Mouse (Mus musculus): ENCODE data around the gene Lst1. TPM values are rescaled to one million over a fixed set of nuclear protein-coding genes. Genes with fewer than 3 reads are reported as not detected.

Lst1 gene
- polyA plus RNA-seq, 1 experiment: 3.5 TPM

DNA sequence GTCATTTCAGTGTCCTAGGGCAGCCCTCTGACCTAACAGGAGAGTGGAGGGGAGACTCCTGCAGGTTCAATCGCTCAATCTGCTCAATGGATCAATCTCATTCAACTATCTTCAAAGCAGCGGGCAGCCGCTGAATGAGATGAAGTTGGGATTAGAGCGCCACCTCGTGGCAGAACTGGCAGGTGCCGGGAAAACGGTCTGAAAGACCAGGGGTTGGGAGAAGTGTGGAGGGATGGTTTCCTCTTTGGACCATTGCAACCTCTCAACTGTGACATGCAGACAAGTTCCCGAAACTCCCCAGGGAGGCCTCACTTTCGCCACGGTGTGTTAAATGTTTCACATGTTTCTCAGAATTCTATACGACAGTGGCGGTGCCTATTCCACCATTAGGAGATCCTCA, 43.8 kb upstream of the Lst1 start:
- Histone ChIP-seq H3K4me1 (ENCODE audit: control insufficient read depth, insufficient read depth, low read length) (peaks cover 4% of the 10 kb centered on the region; the same call in 1 of the 2 replicates), H3K4me3 (ENCODE audit: insufficient read depth, low read length) (no peak overlapping the region), H3K27ac (ENCODE audit: insufficient read depth, low read length) (no peak overlapping the region)
- no peak for TF ChIP-seq POLR2A (IDR thresholded peaks at IDR 0.05; ENCODE audit: low read depth, low read length)
- peak; percentile 71 for TF ChIP-seq CTCF (IDR thresholded peaks at IDR 0.05; ENCODE audit: borderline replicate concordance, insufficient read depth, low read length)

- TF ChIP-seq POLR2A (IDR thresholded peaks at IDR 0.05; ENCODE audit: low read depth, low read length) (no peak), CTCF (IDR thresholded peaks at IDR 0.05; ENCODE audit: borderline replicate concordance, insufficient read depth, low read length) (no peak)
- H3K27ac ChIP-seq (ENCODE audit: insufficient read depth, low read length): no peak overlapping the region
- peaks cover 4% of the 10 kb centered on the region for H3K4me1 ChIP-seq (ENCODE audit: control insufficient read depth, insufficient read depth, low read length)
- no peak overlapping the region for H3K4me3 ChIP-seq (ENCODE audit: insufficient read depth, low read length)
Measured at GRCm38 (mm10) chr17:35231022-35231421, 42.8 kb upstream of the Lst1 start.

- Histone ChIP-seq H3K4me3 (ENCODE audit: insufficient read depth, low read length) (no peak overlapping the region), H3K4me1 (ENCODE audit: control insufficient read depth, insufficient read depth, low read length) (peaks cover 7% of the 10 kb centered on the region), H3K27ac (ENCODE audit: insufficient read depth, low read length) (no peak overlapping the region)
- no peak for TF ChIP-seq CTCF (IDR thresholded peaks at IDR 0.05; ENCODE audit: borderline replicate concordance, insufficient read depth, low read length)
Measured at GRCm38 (mm10) chr17:35226561-35227046, 38.4 kb upstream of the Lst1 start.

DNA sequence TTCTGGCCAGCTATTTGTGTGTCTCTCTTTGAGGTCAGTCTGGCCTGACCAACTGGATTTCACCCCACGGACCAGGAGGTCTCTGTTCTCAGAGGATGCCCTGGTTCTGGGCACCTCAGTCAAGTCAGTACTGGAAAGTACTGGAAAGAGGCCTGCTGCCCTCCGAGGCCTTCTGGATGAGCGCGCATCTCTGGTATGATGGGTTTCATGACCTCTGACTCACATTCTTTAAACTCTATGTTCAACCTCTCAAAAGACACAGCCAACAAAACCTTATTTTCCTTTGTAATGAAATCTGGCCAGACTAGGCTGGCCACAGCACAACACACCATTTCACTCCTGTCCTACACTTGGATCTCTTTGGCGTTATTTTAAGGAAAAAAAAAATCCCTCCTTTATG, 37.2 kb upstream of the Lst1 start:
- Histone ChIP-seq H3K27ac (ENCODE audit: insufficient read depth, low read length) (no peak overlapping the region), H3K4me3 (ENCODE audit: insufficient read depth, low read length) (no peak overlapping the region), H3K4me1 (ENCODE audit: control insufficient read depth, insufficient read depth, low read length) (peaks cover 7% of the 10 kb centered on the region)
- TF ChIP-seq CTCF (IDR thresholded peaks at IDR 0.05; ENCODE audit: borderline replicate concordance, insufficient read depth, low read length): no peak
- no peak for TF ChIP-seq POLR2A (IDR thresholded peaks at IDR 0.05; ENCODE audit: low read depth, low read length)

DNA sequence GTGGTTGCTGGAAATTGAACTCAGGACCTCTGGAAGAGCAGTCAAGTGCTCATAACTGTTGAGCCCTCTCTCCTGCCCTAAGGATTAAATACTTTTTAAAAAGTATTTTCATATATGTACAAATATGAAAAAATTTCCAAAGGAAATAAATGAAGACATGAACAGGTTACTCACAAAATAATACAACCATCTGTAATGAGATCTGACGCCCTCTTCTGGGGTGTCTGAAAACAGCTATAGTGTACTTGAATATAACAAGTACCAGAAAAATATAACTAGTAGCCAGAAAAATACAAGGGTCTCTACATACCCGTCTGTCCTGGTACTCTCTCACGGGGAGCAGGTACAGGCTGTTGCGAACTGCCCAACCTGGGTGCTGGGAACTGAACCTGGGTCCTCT, 36.4 kb upstream of the Lst1 start:
- TF ChIP-seq CTCF (IDR thresholded peaks at IDR 0.05; ENCODE audit: borderline replicate concordance, insufficient read depth, low read length) (no peak), POLR2A (IDR thresholded peaks at IDR 0.05; ENCODE audit: low read depth, low read length) (no peak)
- Histone ChIP-seq H3K27ac (ENCODE audit: insufficient read depth, low read length) (no peak overlapping the region), H3K4me3 (ENCODE audit: insufficient read depth, low read length) (no peak overlapping the region), H3K4me1 (ENCODE audit: control insufficient read depth, insufficient read depth, low read length) (peaks cover 7% of the 10 kb centered on the region)

GRCm38 (mm10) chr17:35222299-35222698, 34.1 kb upstream of the Lst1 start:
- no peak for TF ChIP-seq POLR2A (IDR thresholded peaks at IDR 0.05; ENCODE audit: low read depth, low read length)
- TF ChIP-seq CTCF (IDR thresholded peaks at IDR 0.05; ENCODE audit: borderline replicate concordance, insufficient read depth, low read length): no peak
- Histone ChIP-seq H3K4me1 (ENCODE audit: control insufficient read depth, insufficient read depth, low read length) (peaks cover 7% of the 10 kb centered on the region), H3K27ac (ENCODE audit: insufficient read depth, low read length) (no peak overlapping the region), H3K4me3 (ENCODE audit: insufficient read depth, low read length) (no peak overlapping the region)

GRCm38 (mm10) chr17:35220156-35220952, 32.1 kb upstream of the Lst1 start, which contains the start of gene Gm16181:
Gene Gm16181 (plus strand): TSS chr17:35220834.
- H3K27ac ChIP-seq (ENCODE audit: insufficient read depth, low read length): no peak within 1 kb of the TSS
- TF ChIP-seq POLR2A (IDR thresholded peaks at IDR 0.05; ENCODE audit: low read depth, low read length) (no peak), CTCF (IDR thresholded peaks at IDR 0.05; ENCODE audit: borderline replicate concordance, insufficient read depth, low read length) (no peak)

DNA sequence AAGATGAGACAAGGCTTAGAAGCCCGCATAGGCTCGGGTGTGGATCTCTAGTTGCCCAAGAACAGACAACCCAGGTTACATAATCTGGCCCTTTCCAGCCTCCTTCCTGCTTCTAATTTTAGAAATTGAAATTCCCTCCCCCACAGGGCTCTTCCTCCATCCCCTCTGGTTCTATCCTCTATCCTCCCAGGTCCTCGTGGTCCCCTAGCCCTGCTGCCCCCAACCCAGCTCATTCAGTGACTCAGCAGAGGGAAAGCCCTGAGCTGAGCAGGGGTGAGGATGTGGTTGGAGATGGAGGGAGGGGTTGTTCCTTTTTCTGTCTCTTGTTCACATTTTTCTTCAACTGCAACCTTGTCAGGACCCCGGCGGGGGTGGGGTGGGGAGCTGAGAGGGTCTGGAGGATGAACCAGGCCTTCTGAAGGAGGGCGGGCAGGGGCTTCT, 31.4 kb upstream of the Lst1 start:
- Histone ChIP-seq H3K4me1 (ENCODE audit: control insufficient read depth, insufficient read depth, low read length) (no peaks in the 10 kb centered on the region), H3K27ac (ENCODE audit: insufficient read depth, low read length) (no peak overlapping the region), H3K4me3 (ENCODE audit: insufficient read depth, low read length) (no peak overlapping the region)
- TF ChIP-seq POLR2A (IDR thresholded peaks at IDR 0.05; ENCODE audit: low read depth, low read length) (no peak), CTCF (IDR thresholded peaks at IDR 0.05; ENCODE audit: borderline replicate concordance, insufficient read depth, low read length) (no peak)

More at GRCm38 (mm10) chr17:35220156-35220952, 32.1 kb upstream of the Lst1 start, which contains the start of gene Gm16181:
- Histone ChIP-seq H3K4me1 (ENCODE audit: control insufficient read depth, insufficient read depth, low read length) (peaks cover 1% of the 10 kb centered on the region), H3K4me3 (ENCODE audit: insufficient read depth, low read length) (no peak within 1 kb of the TSS)

- Histone ChIP-seq H3K4me3 (ENCODE audit: insufficient read depth, low read length) (no peak overlapping the region), H3K27ac (ENCODE audit: insufficient read depth, low read length) (no peak overlapping the region), H3K4me1 (ENCODE audit: control insufficient read depth, insufficient read depth, low read length) (no peaks in the 10 kb centered on the region)
- no peak for TF ChIP-seq POLR2A (IDR thresholded peaks at IDR 0.05; ENCODE audit: low read depth, low read length)
Measured at GRCm38 (mm10) chr17:35218516-35219193, 30.4 kb upstream of the Lst1 start.

DNA sequence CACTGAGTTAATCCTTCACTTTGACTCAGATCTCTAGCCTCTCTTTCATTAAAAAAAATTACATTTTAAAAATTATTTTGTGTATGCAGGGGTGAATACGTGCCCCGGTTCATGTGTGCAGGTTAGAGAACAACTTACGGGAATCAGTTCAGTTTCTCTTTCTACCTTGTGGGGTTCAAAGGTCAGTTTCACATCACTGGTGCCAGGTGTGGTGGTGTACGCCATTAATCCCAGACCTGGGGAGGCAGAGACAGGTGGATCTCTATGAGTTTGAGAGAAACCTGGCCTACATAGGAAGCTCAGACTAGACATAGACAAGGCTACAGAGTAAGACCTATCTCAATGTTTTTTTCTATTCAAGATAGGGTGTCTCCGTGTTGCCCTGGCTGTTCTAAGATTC, 24.8 kb upstream of the Lst1 start:
- Histone ChIP-seq H3K27ac (ENCODE audit: insufficient read depth, low read length) (no peak overlapping the region), H3K4me1 (ENCODE audit: control insufficient read depth, insufficient read depth, low read length) (no peaks in the 10 kb centered on the region), H3K4me3 (ENCODE audit: insufficient read depth, low read length) (no peak overlapping the region)
- TF ChIP-seq CTCF (IDR thresholded peaks at IDR 0.05; ENCODE audit: borderline replicate concordance, insufficient read depth, low read length) (no peak), POLR2A (IDR thresholded peaks at IDR 0.05; ENCODE audit: low read depth, low read length) (no peak)

Data from embryonic fibroblast, embryonic 13.5 days (primary cell).